Mouse (Mus musculus): ENCODE data around the gene Zdhhc15.

DNA sequence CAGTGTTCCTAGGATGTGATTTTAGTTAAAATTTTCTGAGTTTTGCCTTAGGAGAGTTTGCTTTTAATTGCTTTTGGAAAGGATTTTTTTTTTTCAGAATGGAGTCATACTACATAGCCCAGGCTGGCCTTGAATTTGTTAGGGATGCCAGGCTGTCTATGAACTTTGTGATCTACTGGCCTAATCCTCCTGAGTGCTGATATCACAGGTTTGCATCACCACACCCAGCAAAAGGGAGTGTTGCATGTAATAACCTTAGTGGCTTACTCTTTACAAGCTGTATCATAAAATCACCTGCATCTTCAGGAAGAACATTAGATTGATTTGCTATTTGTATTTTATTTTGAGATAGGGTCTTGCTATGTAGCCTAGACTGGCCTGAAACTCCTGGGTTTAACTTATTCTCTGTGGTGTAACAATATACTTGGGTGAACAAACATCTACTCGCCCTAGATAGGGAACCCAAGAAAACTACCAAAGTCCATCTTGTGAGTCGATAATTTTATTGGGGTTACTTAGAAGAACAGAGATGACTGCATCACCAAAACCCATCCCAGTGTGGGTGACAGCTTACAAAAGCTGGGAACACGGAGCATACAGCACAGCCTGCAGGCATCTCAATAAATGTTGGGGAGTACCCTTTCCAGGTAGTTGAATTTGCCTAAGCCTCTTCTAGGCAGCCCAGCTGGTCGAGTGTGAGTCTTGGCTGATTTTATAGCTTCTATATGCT lies 181.1 kb downstream of the Zdhhc15 start:
- TF ChIP-seq CTCF (IDR thresholded peaks at IDR 0.05; ENCODE audit: low read depth), result no peak
- TF ChIP-seq EP300 (IDR thresholded peaks at IDR 0.05; ENCODE audit: low read depth), result no peak

Data from liver, postnatal 0 days (tissue).